ENCODE assay signal across 8 mouse cellular contexts in the genomic region with DNA sequence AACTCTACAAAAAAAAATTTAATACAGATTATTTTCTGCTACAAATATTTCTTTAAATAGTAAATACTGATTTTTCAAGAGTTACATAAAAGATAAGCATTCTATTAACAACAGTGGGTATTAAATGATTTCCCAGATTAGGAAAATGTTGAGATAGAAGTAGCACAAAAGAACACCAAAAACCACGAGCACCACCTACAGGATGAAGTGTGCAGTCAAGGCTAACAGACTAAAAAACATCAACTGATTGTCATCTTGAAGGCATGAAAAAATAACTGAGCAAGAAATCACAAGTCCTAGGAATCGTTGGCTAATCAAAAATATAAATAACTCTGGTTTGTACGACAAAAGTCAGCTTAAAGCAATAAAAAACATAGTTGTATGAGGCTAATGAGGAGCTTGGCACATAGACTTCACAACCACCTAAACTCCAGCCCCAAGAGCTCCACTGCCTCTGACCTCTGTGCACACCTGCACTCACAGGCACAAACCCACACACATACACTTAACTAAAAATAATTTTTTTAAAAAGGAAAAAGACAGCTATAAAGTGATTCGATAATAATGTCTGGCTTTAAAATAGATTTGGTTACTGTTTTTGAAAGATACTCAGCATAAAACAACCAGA. TPM values are rescaled to one million over a fixed set of nuclear protein-coding genes. Genes with fewer than 3 reads are reported as not detected.
DNase-seq lines count a peak whose midpoint lies in the region; ATAC-seq and TF ChIP-seq lines count a peak whose summit lies in the region.

No protein-coding gene starts in this region.

- DNase-seq in CH12.LX (ENCODE audit: extremely low read depth), result peak; percentile 70
- peak; percentile 37 for DNase-seq in c-Kit-positive CD71-negative TER-119-negative erythroid progenitor cells, embryonic 14.5 days (ENCODE audit: low read depth)
- peak; percentile 92 for DNase-seq in forebrain, embryonic 14.5 days (ENCODE audit: low spot score)
- DNase-seq in kidney, postnatal 25 days, result peak; percentile 47 to 70
- DNase-seq in lung, postnatal 10 days, result peak; percentile 69
- DNase-seq in skeletal muscle tissue, adult 2 months (ENCODE audit: low read depth, low spot score), result peak; percentile 10

- H3K4me3 ChIP-seq in hindbrain, embryonic 12.5 days, result no peak overlapping the region
- no peak overlapping the region for H3K4me3 ChIP-seq in hindbrain, embryonic 13.5 days
- H3K4me3 ChIP-seq in CH12.LX (replicated peaks in 1 of 3; ENCODE audit: low read depth in 2 of 3, low read length in 2 of 3, poor library complexity in 1 of 3), result no peak overlapping the region
- H3K4me3 ChIP-seq in forebrain, embryonic 14.5 days (ENCODE audit: low read depth, low read length), result no peak overlapping the region

- TF ChIP-seq POLR2A in CH12.LX (IDR thresholded peaks at IDR 0.05; ENCODE audit: low read depth, low read length), result no peak

- in situ Hi-C loops in CH12.LX (cut with MboI; ENCODE audit: low pct_ligation_motif_present, low pct_unique_long_range_greater_than_20kb, low sequenced_read_pairs), result no loop called here

- no peaks in the 10 kb centered on the region; the same call in 1 of the 2 replicates for H3K79me2 ChIP-seq in CH12.LX (replicated peaks; ENCODE audit: control insufficient read depth, extremely low read depth, insufficient read depth, poor library complexity, severe bottlenecking)

- no peak overlapping the region for H3K4me2 ChIP-seq in hindbrain, embryonic 12.5 days (replicated peaks)
- H3K4me2 ChIP-seq in hindbrain, embryonic 13.5 days, result no peak overlapping the region
- H3K4me2 ChIP-seq in CH12.LX (ENCODE audit: insufficient read depth, low read depth, poor library complexity, severe bottlenecking), result no peak overlapping the region
- no peak overlapping the region for H3K4me2 ChIP-seq in forebrain, embryonic 14.5 days (ENCODE audit: low read length)

- ATAC-seq in hindbrain, embryonic 12.5 days (ENCODE audit: low FRiP score), result 0 out of 2 replicates have a peak, but pooled peaks have one; percentile 58
- no peak; the same call in 1 of the 2 replicates for ATAC-seq in hindbrain, embryonic 13.5 days (ENCODE audit: low FRiP score)
- peak; percentile 65 for ATAC-seq in forebrain, embryonic 14.5 days

- no peaks in the 10 kb centered on the region for H3K36me3 ChIP-seq in hindbrain, embryonic 12.5 days
- peaks cover 3% of the 10 kb centered on the region; the same call in 1 of the 2 replicates for H3K36me3 ChIP-seq in hindbrain, embryonic 13.5 days
- no peaks in the 10 kb centered on the region for H3K36me3 ChIP-seq in CH12.LX (replicated peaks in 1 of 2; ENCODE audit: control insufficient read depth in 1 of 2, insufficient read depth in 1 of 2, low read length in 1 of 2)
- H3K36me3 ChIP-seq in forebrain, embryonic 14.5 days (ENCODE audit: control insufficient read depth, insufficient read depth, low read length), result 0 out of 2 replicates have a peak, but pooled peaks cover 5% of the 10 kb centered on the region

- H3K9ac ChIP-seq in hindbrain, embryonic 12.5 days, result no peak overlapping the region
- no peak overlapping the region for H3K9ac ChIP-seq in hindbrain, embryonic 13.5 days
- H3K9ac ChIP-seq in CH12.LX (ENCODE audit: insufficient read depth, low read depth), result no peak overlapping the region
- no peak overlapping the region for H3K9ac ChIP-seq in forebrain, embryonic 14.5 days (ENCODE audit: low read length)

- WGBS in hindbrain, embryonic 12.5 days, result 45% methylated on average over 4 of the region's 4 CpGs
- 54% methylated on average over 4 of the region's 4 CpGs for WGBS in hindbrain, embryonic 13.5 days
- 27% methylated on average over 4 of the region's 4 CpGs for WGBS in forebrain, embryonic 14.5 days

- no peaks in the 10 kb centered on the region for H3K9me3 ChIP-seq in hindbrain, embryonic 12.5 days (replicated peaks)
- H3K9me3 ChIP-seq in hindbrain, embryonic 13.5 days, result no peaks in the 10 kb centered on the region
- H3K9me3 ChIP-seq in CH12.LX (replicated peaks; ENCODE audit: low read length), result no peaks in the 10 kb centered on the region
- no peaks in the 10 kb centered on the region for H3K9me3 ChIP-seq in forebrain, embryonic 14.5 days (replicated peaks; ENCODE audit: control insufficient read depth, low read length)

- dilution Hi-C loops in CH12.LX (cut with MboI; ENCODE audit: extremely low pct_ligation_motif_present, extremely low pct_unique_long_range_greater_than_20kb, low sequenced_read_pairs), result no loop called here

- no peak for TF ChIP-seq EP300 in CH12.LX (IDR thresholded peaks at IDR 0.05; ENCODE audit: low read length)

- H3K27ac ChIP-seq in hindbrain, embryonic 12.5 days, result no peak overlapping the region
- H3K27ac ChIP-seq in hindbrain, embryonic 13.5 days, result no peak overlapping the region
- no peak overlapping the region for H3K27ac ChIP-seq in CH12.LX (ENCODE audit: insufficient read depth, low read depth)
- peak overlapping the region; percentile 21; the same call in 1 of the 2 replicates for H3K27ac ChIP-seq in forebrain, embryonic 14.5 days (ENCODE audit: low read depth, low read length)

- peak; percentile 55 to 95; a peak in 3 of 4 replicates for TF ChIP-seq CTCF in CH12.LX (conservative IDR thresholded peaks at IDR 0.05 in 1 of 2, IDR thresholded peaks at IDR 0.05 in 1 of 2; ENCODE audit: low read depth in 2 of 2, low read length in 2 of 2)

- peaks cover 9% of the 10 kb centered on the region for H3K27me3 ChIP-seq in hindbrain, embryonic 12.5 days
- H3K27me3 ChIP-seq in hindbrain, embryonic 13.5 days, result peaks cover 6% of the 10 kb centered on the region; the same call in 1 of the 2 replicates
- no peaks in the 10 kb centered on the region for H3K27me3 ChIP-seq in CH12.LX (replicated peaks)
- no peaks in the 10 kb centered on the region for H3K27me3 ChIP-seq in forebrain, embryonic 14.5 days (replicated peaks; ENCODE audit: control insufficient read depth, insufficient read depth, low read length)

- peak; percentile 97 for TF ChIP-seq RAD21 in CH12.LX (IDR thresholded peaks at IDR 0.05; ENCODE audit: low read depth, low read length)

- peaks cover 7% of the 10 kb centered on the region for H3K4me1 ChIP-seq in hindbrain, embryonic 12.5 days
- peaks cover 11% of the 10 kb centered on the region; the same call in 1 of the 2 replicates for H3K4me1 ChIP-seq in hindbrain, embryonic 13.5 days (replicated peaks)
- H3K4me1 ChIP-seq in CH12.LX (ENCODE audit: control insufficient read depth in 1 of 2, insufficient read depth in 2 of 2), result peaks cover 5 to 16% of the 10 kb centered on the region in 2 experiments; a peak in 3 of 4 replicates
- H3K4me1 ChIP-seq in forebrain, embryonic 14.5 days (ENCODE audit: control insufficient read depth, insufficient read depth, low read length), result peaks cover 11% of the 10 kb centered on the region

TF ChIP-seq in CH12.LX, 34 proteins besides CTCF, POLR2A, EP300 and RAD21:
- TF ChIP-seq GABPA (IDR thresholded peaks at IDR 0.05; ENCODE audit: insufficient replicate concordance, low read depth, low read length) (no peak), ZC3H11A (IDR thresholded peaks at IDR 0.05; ENCODE audit: low read depth, low read length) (peak; percentile 74), SMC3 (IDR thresholded peaks at IDR 0.05; ENCODE audit: low read depth, low read length) (peak; percentile 90)

RNA-seq across cellular contexts. Expression of gene Pou2f1, which starts 35.3 kb away (rescaled TPM):
- 18.9 and 21.0 TPM in 2 replicates for polyA plus RNA-seq in hindbrain, embryonic 12.5 days (2016; fragmentation: Nextera tagmentation; extraction: Ambion mirVana)
- 21.0 and 22.2 TPM in 2 replicates for polyA plus RNA-seq in hindbrain, embryonic 13.5 days (2015; fragmentation: Nextera tagmentation; extraction: Ambion mirVana)
- total RNA-seq in CH12.LX (2012; rRNA removed) (6.4 and 8.0 TPM in 2 replicates), CH12.LX (2014; rRNA removed) (6.6 and 7.4 TPM in 2 replicates)
- polyA plus RNA-seq in CH12.LX (2012; ENCODE audit: insufficient read length, low read depth), result 11.7 and 18.3 TPM in 2 replicates
- polyA plus RNA-seq in forebrain, embryonic 14.5 days (2014; fragmentation: Nextera tagmentation; extraction: Ambion mirVana), result 14.8 and 22.8 TPM in 2 replicates

Comparison
In these comparisons a context has a peak if more than half of its experiments do, and no peak if none do; other contexts are left out.
1. DNase-seq: peak in every context shown above with its lines; median percentile 92 in forebrain, embryonic 14.5 days; 70 in CH12.LX; 69 in lung, postnatal 10 days; 58 in kidney, postnatal 25 days; 37 in c-Kit-positive CD71-negative TER-119-negative erythroid progenitor cells, embryonic 14.5 days; 10 in skeletal muscle tissue, adult 2 months.